Mouse (Mus musculus) midbrain, embryonic 11.5 days (tissue): ENCODE measurements around the gene AC129217.1. TPM values are rescaled to one million over a fixed set of nuclear protein-coding genes. Genes with fewer than 3 reads are reported as not detected.
A peak's percentile ranks its signal among the peaks of the same experiment; 100 is the strongest.

ENCODE experiments used
- ATAC-seq: fragments of 200-750 bp; cut with Nextera tagmentation; 2 replicates; pipeline ENCODE4 v1.8.0; 2017; ENCODE audit warnings: moderate TSS enrichment, moderate library complexity; ENCODE audit not compliant: low FRiP score
- DNase-seq: peaks from one replicate; pipeline ENCODE4 v3.0.0; 2015; ENCODE audit warnings: low spot score; ENCODE audit errors: missing footprints
- H3K27ac ChIP-seq: fragments of 300-500 bp; sonication (generic); 2 replicates; pipeline ENCODE4 v1.5.1; 2014; ENCODE audit warnings: low read depth, low read length
- H3K27me3 ChIP-seq: fragments of 300-500 bp; sonication (generic); 2 replicates; pipeline ENCODE4 v1.6.1; 2014; ENCODE audit warnings: mild to moderate bottlenecking, low read length, moderate library complexity, mixed read lengths; ENCODE audit not compliant: control insufficient read depth, insufficient read depth
- H3K36me3 ChIP-seq: fragments of 300-500 bp; sonication (generic); 2 replicates; pipeline ENCODE4 v1.6.1; 2014; ENCODE audit warnings: mild to moderate bottlenecking, low read length, moderate library complexity, mixed read lengths; ENCODE audit not compliant: control insufficient read depth, insufficient read depth
- H3K4me1 ChIP-seq: fragments of 300-500 bp; sonication (generic); 2 replicates; pipeline ENCODE4 v1.6.1; 2014; ENCODE audit warnings: low read length; ENCODE audit not compliant: control insufficient read depth, insufficient read depth
- H3K4me2 ChIP-seq: fragments of 300-500 bp; sonication (generic); 2 replicates; pipeline ENCODE4 v1.6.1; 2014; ENCODE audit warnings: mild to moderate bottlenecking, moderate library complexity
- H3K4me3 ChIP-seq: fragments of 300-500 bp; sonication (generic); 2 replicates; pipeline ENCODE4 v1.5.1; 2014; ENCODE audit warnings: low read depth, low read length
- H3K9ac ChIP-seq: fragments of 300-500 bp; sonication (generic); 2 replicates; pipeline ENCODE4 v1.6.1; 2014; ENCODE audit warnings: low read length
- H3K9me3 ChIP-seq: fragments of 300-500 bp; sonication (generic); 2 replicates; pipeline ENCODE4 v1.6.1; 2016; ENCODE audit warnings: low read length; ENCODE audit not compliant: control insufficient read depth
- WGBS: fragments of 180-500 bp; shearing (Covaris S2); extraction: QIAGEN DNeasy Blood & Tissue Kit; methylation state at CpG from one replicate; pipeline ENCODE4 v1.1.7; 2014; 5-methylcytosine and 5-hydroxymethylcytosine counted together
- polyA plus RNA-seq: library from polyadenylated mRNA; unstranded; fragments of >200 nt; fragmentation: Nextera tagmentation; extraction: Ambion mirVana; gene quantifications from 2 replicates; pipeline ENCODE4 v1.2.1, GENCODE M21; 2014

The AC129217.1 gene
- polyA plus RNA-seq, 1 experiment from 2014 or later, result not detected

DNA sequence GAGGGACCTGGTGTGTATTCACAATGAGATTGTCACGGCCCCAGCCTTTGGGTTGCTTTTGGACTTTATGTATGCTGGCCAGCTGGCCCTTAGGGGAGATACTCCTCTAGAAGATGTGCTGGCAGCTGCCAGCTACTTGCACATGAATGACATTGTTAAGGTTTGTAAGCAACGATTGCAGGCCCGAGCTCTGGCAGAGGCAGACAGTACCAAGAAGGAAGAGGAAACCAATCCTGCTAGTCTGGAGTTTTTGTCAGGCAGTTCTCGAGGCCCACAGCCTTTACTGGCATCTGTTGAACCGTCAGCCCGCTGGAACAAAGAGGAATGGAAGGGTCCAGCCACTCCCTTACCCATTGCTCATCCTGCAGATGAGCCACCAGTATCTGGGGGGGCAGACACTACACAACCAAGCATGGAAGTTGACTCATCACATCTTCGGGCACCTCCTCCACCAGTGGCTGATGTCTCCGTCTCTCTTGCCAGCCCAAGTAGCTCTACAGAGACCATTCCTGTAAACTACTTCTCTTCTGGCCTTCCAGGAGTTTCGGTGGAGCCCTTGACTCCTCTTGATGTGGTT is 26.3 kb upstream of the AC129217.1 start:
- no peaks in the 10 kb centered on the region for H3K27me3 ChIP-seq
- peak overlapping the region; percentile 49 for H3K4me2 ChIP-seq
- H3K4me1 ChIP-seq, result peaks cover 8% of the 10 kb centered on the region
- no peak overlapping the region for H3K4me3 ChIP-seq
- WGBS, result 89% methylated on average over 9 of the region's 9 CpGs
- H3K9ac ChIP-seq, result peak overlapping the region; percentile 33; the same call in 1 of the 2 replicates
- H3K27ac ChIP-seq, result no peak overlapping the region
- H3K36me3 ChIP-seq, result peaks cover 8% of the 10 kb centered on the region; the same call in 1 of the 2 replicates
- H3K9me3 ChIP-seq, result no peaks in the 10 kb centered on the region
- DNase-seq (no peak), ATAC-seq (no peak)

DNA sequence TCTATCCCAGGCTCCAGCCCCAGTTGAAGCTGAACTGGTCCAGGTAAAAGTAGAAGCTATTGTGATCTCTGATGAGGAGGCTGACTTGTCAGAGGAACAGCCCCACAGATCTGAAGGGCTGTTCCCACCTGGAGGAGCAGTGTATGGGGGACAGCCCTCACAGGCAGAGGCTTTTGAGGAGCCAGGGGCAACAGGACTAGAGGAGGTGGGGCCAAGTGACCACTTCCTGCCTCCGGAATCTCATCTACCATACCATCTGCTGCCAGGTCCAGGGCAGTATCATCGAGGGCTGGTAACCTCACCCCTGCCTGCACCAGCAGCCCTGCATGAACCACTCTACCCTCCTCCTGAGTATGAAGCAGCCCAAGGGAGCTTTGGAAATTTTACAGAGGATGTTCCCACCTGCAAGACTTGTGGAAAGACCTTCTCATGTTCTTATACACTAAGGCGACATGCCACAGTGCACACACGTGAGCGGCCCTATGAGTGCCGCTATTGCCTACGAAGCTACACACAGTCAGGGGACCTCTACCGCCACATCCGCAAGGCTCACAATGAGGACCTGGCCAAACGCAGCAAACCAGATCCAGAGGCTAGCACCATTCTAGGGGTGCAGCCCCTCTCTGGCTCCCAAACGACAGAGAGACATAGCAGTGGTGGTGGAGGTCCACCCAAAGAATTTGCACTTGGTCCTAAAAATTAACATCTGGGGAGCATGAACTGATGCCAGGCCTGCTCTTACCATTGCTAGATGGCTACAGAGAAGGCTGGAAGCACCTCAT is 25.5 kb upstream of the AC129217.1 start:
- no peaks in the 10 kb centered on the region for H3K9me3 ChIP-seq
- no peak overlapping the region for H3K9ac ChIP-seq
- H3K4me2 ChIP-seq, result no peak overlapping the region
- peaks cover 8% of the 10 kb centered on the region for H3K4me1 ChIP-seq
- WGBS, result 95% methylated on average over 11 of the region's 11 CpGs
- H3K4me3 ChIP-seq, result no peak overlapping the region
- no peak for DNase-seq
- peaks cover 8% of the 10 kb centered on the region; the same call in 1 of the 2 replicates for H3K36me3 ChIP-seq
- ATAC-seq, result no peak
- no peaks in the 10 kb centered on the region for H3K27me3 ChIP-seq
- no peak overlapping the region for H3K27ac ChIP-seq

DNA sequence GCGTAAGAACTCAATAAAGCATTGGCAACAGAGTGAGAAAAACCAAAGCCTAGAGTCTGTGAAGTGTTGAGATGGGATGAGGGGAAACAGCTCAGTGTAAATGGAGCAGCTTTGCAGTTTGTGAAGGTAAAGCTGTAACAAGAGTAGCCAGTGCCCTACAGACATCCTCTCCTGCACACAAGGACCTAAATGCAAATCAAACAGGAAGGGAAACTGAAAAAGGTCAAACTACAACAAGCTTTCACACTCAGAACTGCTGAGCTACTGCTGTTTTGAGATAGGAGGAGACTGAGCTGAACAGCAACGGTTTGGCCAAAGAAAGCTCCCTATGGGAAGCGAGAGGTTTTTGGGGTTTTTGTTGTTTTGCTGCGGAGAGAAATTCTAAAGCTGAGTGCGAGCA is 22.8 kb upstream of the AC129217.1 start:
- 95% methylated on average over 5 of the region's 5 CpGs for WGBS

DNA sequence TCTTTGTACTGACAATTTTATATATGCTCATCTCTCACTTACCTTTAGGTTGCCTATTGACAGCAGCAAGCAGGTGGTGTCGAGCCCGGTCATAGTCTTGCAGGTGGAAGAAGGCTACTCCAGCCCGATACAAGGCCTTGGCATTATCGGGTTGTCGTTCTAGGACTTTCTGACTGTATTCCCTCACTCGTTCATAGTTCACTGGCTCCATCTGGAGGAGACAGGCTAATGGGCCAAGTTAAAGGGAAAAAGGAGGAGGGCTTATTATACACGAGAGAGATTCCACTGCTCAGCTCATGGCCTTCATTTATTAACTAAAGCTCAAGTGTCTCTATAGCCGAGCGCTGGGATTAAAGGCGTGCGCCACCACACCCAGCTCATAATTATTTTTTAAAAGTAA is 13.8 kb upstream of the AC129217.1 start:
- Histone ChIP-seq H3K27ac (no peak overlapping the region), H3K27me3 (no peaks in the 10 kb centered on the region), H3K36me3 (peaks cover 12% of the 10 kb centered on the region; the same call in 1 of the 2 replicates), H3K9me3 (no peaks in the 10 kb centered on the region), H3K4me3 (no peak overlapping the region), H3K4me1 (peaks cover 17% of the 10 kb centered on the region), H3K4me2 (no peak overlapping the region), H3K9ac (no peak overlapping the region)
- 83% methylated on average over 11 of the region's 11 CpGs for WGBS
- no peak for DNase-seq
- no peak for ATAC-seq

More for the DNA sequence above, 22.8 kb upstream of the AC129217.1 start:
- Histone ChIP-seq H3K36me3 (peaks cover 21% of the 10 kb centered on the region; the same call in 1 of the 2 replicates), H3K27ac (no peak overlapping the region), H3K9me3 (no peaks in the 10 kb centered on the region), H3K27me3 (no peaks in the 10 kb centered on the region), H3K4me3 (no peak overlapping the region), H3K4me1 (peaks cover 4% of the 10 kb centered on the region), H3K9ac (no peak overlapping the region), H3K4me2 (no peak overlapping the region)
- no peak for DNase-seq
- no peak for ATAC-seq

DNA sequence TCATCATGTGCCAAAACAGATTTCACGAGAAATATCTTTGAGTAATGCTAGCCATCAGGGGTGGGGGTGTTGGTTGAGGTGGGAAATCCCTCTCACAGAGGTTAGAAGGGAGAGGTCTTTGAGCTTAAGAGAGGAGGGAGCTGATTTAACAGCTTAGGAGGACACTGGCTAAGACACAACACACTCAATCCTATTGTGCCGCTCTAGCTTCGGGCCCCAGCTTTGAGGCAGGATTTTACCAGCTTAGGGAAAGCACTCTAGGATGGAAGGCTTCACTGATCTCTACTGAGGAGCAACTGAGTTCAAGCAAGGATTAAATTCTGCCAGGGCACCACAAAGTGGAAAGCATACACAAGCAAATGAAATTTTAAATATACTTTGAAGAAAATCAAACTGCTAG is 12.6 kb upstream of the AC129217.1 start:
- H3K27me3 ChIP-seq, result no peaks in the 10 kb centered on the region
- peaks cover 8% of the 10 kb centered on the region; the same call in 1 of the 2 replicates for H3K36me3 ChIP-seq
- 40% methylated on average over 3 of the region's 3 CpGs for WGBS
- peaks cover 21% of the 10 kb centered on the region for H3K4me1 ChIP-seq
- H3K4me2 ChIP-seq, result peak overlapping the region; percentile 20; the same call in 1 of the 2 replicates
- no peak overlapping the region; the same call in 1 of the 2 replicates for H3K9ac ChIP-seq
- ATAC-seq, result no peak
- DNase-seq, result no peak
- no peaks in the 10 kb centered on the region for H3K9me3 ChIP-seq
- H3K4me3 ChIP-seq, result no peak overlapping the region
- H3K27ac ChIP-seq, result no peak overlapping the region

DNA sequence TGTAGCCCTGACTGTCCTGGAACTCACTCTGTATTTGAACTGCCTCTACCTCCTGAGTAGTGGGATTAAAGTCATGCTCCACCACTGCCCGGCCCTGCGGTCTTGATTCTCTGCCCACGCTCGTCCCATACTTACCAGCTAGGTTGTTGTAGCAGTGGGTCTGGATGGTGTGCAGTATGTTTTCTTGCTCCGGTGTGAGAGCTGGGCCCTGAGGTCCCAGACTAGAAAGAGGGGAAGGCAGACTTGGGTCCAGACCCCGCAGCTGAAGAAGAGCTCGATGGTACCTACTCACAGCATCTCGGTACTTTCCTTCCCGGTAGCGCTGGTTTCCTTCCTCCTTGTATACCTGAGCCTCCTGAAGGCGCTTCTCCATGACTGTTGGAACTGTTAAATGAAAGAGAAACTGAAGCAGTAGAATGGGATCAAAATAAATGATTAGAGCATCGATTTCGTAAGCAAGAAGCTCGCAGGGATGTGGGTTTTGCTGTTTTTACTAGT is 11.2 kb upstream of the AC129217.1 start:
- peaks cover 7% of the 10 kb centered on the region; the same call in 1 of the 2 replicates for H3K36me3 ChIP-seq
- H3K27me3 ChIP-seq, result no peaks in the 10 kb centered on the region
- peak overlapping the region; percentile 100 for H3K4me3 ChIP-seq
- peak overlapping the region; percentile 86; the same call in 1 of the 2 replicates for H3K27ac ChIP-seq
- peak overlapping the region; percentile 83 for H3K4me2 ChIP-seq
- H3K9me3 ChIP-seq, result no peaks in the 10 kb centered on the region
- no peak for ATAC-seq
- H3K4me1 ChIP-seq, result peaks cover 35% of the 10 kb centered on the region
- DNase-seq, result no peak
- H3K9ac ChIP-seq, result peak overlapping the region; percentile 63
- WGBS, result 31% methylated on average over 14 of the region's 14 CpGs

DNA sequence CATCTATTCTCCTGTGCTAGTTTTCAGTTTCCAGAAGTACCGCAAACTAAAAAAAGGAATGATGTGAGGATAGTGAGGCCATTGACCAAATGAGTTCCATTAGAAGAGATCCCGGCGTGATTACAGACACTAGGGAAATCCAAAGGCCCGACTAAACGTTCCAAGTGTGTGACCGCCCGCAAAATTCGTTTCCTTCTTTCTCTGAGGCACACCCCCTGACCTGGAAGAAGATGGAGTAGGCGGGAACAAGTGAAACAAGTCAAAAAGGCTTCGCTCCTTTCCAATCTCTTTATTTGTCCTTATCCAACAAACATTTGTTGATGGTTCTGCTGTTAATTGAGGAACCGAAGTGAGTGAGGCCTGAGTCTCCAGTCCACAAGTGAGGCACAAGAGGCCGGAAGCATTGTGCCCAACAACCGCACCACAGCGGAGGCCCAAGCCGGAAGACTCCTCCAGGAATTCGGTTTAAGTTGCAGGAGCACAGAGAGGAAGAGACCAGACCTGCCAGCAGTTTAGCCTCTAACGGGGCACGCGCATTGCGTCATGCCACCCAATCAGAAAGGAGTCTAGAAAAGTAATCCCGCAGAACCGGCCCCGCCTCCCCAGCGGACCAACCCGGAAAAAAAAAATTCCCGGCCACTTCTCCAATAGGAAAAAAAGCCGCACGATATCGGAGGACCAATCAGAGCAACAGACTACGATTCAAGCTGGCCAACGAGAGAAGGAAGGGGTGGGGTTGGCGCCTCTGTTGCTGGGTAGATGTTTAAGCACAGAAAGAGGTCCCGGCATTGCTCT is 10.6 kb upstream of the AC129217.1 start, which contains the start of gene Ttc9c:
Ttc9c (minus strand) TSS at position 533 of the 795 bp plus-strand sequence.
- H3K4me1 ChIP-seq, result peaks cover 35% of the 10 kb centered on the region
- ATAC-seq (peak; percentile 93), DNase-seq (no peak)
- H3K4me3 ChIP-seq, result peak within 1 kb of the TSS; percentile 100
- H3K4me2 ChIP-seq, result peak within 1 kb of the TSS; percentile 95
- no peaks in the 10 kb centered on the region for H3K27me3 ChIP-seq
- H3K9ac ChIP-seq, result peak within 1 kb of the TSS; percentile 98
- H3K36me3 ChIP-seq, result peaks cover 10% of the 10 kb centered on the region; the same call in 1 of the 2 replicates
- no peaks in the 10 kb centered on the region for H3K9me3 ChIP-seq
- WGBS, result under 1% methylated on average over 33 of the region's 33 CpGs
- peak within 1 kb of the TSS; percentile 98 for H3K27ac ChIP-seq

DNA sequence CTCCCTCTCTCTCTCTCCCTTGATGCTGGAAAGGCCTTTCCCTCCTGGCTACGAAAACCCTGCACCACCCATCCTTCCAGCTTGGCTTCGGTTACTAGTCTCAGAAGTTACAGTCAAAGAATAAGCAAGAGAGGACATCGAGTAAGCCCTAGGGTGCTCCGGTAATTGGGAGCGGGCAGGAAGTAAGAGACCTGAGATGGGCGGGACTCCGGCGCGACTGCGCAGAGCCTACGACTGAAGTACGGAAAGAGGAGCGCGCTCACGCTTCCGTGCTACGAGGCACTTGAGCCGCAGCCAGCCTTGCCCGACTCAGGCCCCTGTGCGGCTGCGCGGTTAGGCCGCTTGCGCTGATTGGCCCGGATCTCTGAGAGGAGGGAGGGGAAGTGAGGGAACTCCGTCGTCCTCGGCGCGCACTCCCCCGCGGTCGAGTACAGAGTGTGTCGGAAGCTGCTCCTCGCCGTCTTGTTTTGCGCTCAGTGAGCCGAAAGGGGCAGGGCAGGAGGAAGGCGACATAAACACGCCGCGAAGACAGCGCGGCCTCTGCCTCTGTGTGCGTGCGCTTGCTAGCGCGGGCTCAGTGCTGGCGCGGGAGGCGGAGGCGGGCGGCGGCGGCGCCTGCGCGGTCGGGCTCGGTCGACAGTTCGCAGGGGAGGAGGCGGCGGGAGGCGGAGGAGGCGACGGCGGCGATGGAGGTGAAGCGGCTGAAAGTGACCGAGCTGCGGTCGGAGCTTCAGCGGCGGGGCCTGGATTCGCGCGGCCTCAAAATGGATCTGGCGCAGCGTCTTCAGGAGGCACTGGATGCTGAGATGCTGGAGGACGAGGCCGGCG is 9.8 kb upstream of the AC129217.1 start, which contains the start of gene Hnrnpul2:
Hnrnpul2 (plus strand) TSS at position 415 of the 828 bp plus-strand sequence.
- peak within 1 kb of the TSS; percentile 100 for H3K4me3 ChIP-seq
- under 1% methylated on average over 83 of the region's 83 CpGs for WGBS
- H3K36me3 ChIP-seq, result peaks cover 13% of the 10 kb centered on the region; the same call in 1 of the 2 replicates
- peak within 1 kb of the TSS; percentile 95 for H3K4me2 ChIP-seq
- no peaks in the 10 kb centered on the region for H3K27me3 ChIP-seq
- peak; percentile 99 for DNase-seq
- H3K9ac ChIP-seq, result peak within 1 kb of the TSS; percentile 98
- no peaks in the 10 kb centered on the region for H3K9me3 ChIP-seq
- H3K27ac ChIP-seq, result peak within 1 kb of the TSS; percentile 98
- peak; percentile 95 for ATAC-seq
- peaks cover 35% of the 10 kb centered on the region for H3K4me1 ChIP-seq
